Mouse (Mus musculus) lung, embryonic 16.5 days (tissue): Measurements from ENCODE around the gene Myf6. TPM values are rescaled to one million over a fixed set of nuclear protein-coding genes. Genes with fewer than 3 reads are reported as not detected.
A peak's percentile ranks its signal among the peaks of the same experiment; 100 is the strongest.

Experiments used
- ATAC-seq: fragments of 200-750 bp; cut with Nextera tagmentation; 2 replicates; pipeline ENCODE4 v1.8.0; 2017; ENCODE audit warnings: low read depth, mild to moderate bottlenecking, moderate library complexity
- H3K27ac ChIP-seq: fragments of 300-500 bp; sonication (generic); 2 replicates; pipeline ENCODE4 v1.5.1; 2014; ENCODE audit warnings: mild to moderate bottlenecking, control low read depth, low read length
- H3K27me3 ChIP-seq: fragments of 300-500 bp; sonication (generic); 2 replicates; pipeline ENCODE4 v1.6.1; 2014; ENCODE audit warnings: low read depth, low read length, mixed read lengths; ENCODE audit not compliant: control insufficient read depth, insufficient read depth
- H3K36me3 ChIP-seq: fragments of 300-500 bp; sonication (generic); 2 replicates; pipeline ENCODE4 v1.6.1; 2014; ENCODE audit warnings: low read length; ENCODE audit not compliant: control insufficient read depth, insufficient read depth
- H3K4me1 ChIP-seq: fragments of 300-500 bp; sonication (generic); replicated peaks from 2 replicates; pipeline ENCODE4 v1.6.1; 2014; ENCODE audit warnings: low read length, mixed read lengths; ENCODE audit not compliant: control insufficient read depth, insufficient read depth
- H3K4me2 ChIP-seq: fragments of 300-500 bp; sonication (generic); 2 replicates; pipeline ENCODE4 v1.6.1; 2014; ENCODE audit warnings: low read depth, low read length, control low read depth
- H3K4me3 ChIP-seq: fragments of 300-500 bp; sonication (generic); 2 replicates; pipeline ENCODE4 v1.5.1; 2014; ENCODE audit warnings: mild to moderate bottlenecking, low read length, control low read depth
- H3K9ac ChIP-seq: fragments of 300-500 bp; sonication (generic); 2 replicates; pipeline ENCODE4 v1.6.1; 2014; ENCODE audit warnings: low read length, control low read depth
- H3K9me3 ChIP-seq: fragments of 300-500 bp; sonication (generic); 2 replicates; pipeline ENCODE4 v1.6.1; 2016; ENCODE audit warnings: low read length; ENCODE audit not compliant: control insufficient read depth
- WGBS: fragments of 180-500 bp; shearing (Covaris S2); extraction: QIAGEN DNeasy Blood & Tissue Kit; methylation state at CpG from one replicate; pipeline ENCODE4 v1.1.7; 2014; 5-methylcytosine and 5-hydroxymethylcytosine counted together
- polyA plus RNA-seq: library from polyadenylated mRNA; unstranded; fragments of >200 nt; fragmentation: Nextera tagmentation; extraction: Ambion mirVana; gene quantifications from 2 replicates; pipeline ENCODE4 v1.2.1, GENCODE M21; 2015

Gene Myf6
- 0.70 and 2.4 TPM in 2 replicates for polyA plus RNA-seq

GRCm38 (mm10) chr10:107494568-107494967, at the start of gene Myf6:
TSS of gene Myf6 (minus strand) at chr10:107494737.
- Histone ChIP-seq H3K4me2 (peak within 1 kb of the TSS; percentile 66), H3K27ac (no peak within 1 kb of the TSS), H3K9ac (no peak within 1 kb of the TSS; the same call in 1 of the 2 replicates), H3K4me3 (peak within 1 kb of the TSS; percentile 36; the same call in 1 of the 2 replicates), H3K4me1 (no peaks in the 10 kb centered on the region), H3K9me3 (no peaks in the 10 kb centered on the region), H3K27me3 (no peaks in the 10 kb centered on the region), H3K36me3 (no peaks in the 10 kb centered on the region)
- no peak for ATAC-seq
- 88% methylated on average over 6 of the region's 6 CpGs for WGBS

- Histone ChIP-seq H3K4me2 (no peak overlapping the region), H3K4me1 (0 out of 2 replicates have a peak, but pooled peaks cover 3% of the 10 kb centered on the region), H3K9me3 (no peaks in the 10 kb centered on the region), H3K9ac (no peak overlapping the region), H3K36me3 (no peaks in the 10 kb centered on the region), H3K27ac (peak overlapping the region; percentile 31; the same call in 1 of the 2 replicates), H3K27me3 (no peaks in the 10 kb centered on the region), H3K4me3 (no peak overlapping the region)
- no peak for ATAC-seq
- WGBS, result 15% methylated on average over 1 of the region's 1 CpGs
Observed at GRCm38 (mm10) chr10:107543026-107543425, 48.5 kb upstream of the Myf6 start.

- H3K27me3 ChIP-seq, result no peaks in the 10 kb centered on the region
- no peak overlapping the region for H3K4me2 ChIP-seq
- H3K4me1 ChIP-seq, result no peaks in the 10 kb centered on the region
- WGBS, result 61% methylated on average over 1 of the region's 1 CpGs
- ATAC-seq, result no peak
- no peak overlapping the region for H3K4me3 ChIP-seq
- no peak overlapping the region for H3K9ac ChIP-seq
- H3K27ac ChIP-seq, result no peak overlapping the region
- no peaks in the 10 kb centered on the region for H3K36me3 ChIP-seq
- no peaks in the 10 kb centered on the region for H3K9me3 ChIP-seq
Observed at GRCm38 (mm10) chr10:107528758-107529157, 34.2 kb upstream of the Myf6 start.

GRCm38 (mm10) chr10:107519216-107519615, 24.7 kb upstream of the Myf6 start:
- no peak overlapping the region for H3K4me3 ChIP-seq
- no peaks in the 10 kb centered on the region for H3K9me3 ChIP-seq
- no peak overlapping the region for H3K4me2 ChIP-seq
- H3K36me3 ChIP-seq, result no peaks in the 10 kb centered on the region
- no peaks in the 10 kb centered on the region for H3K4me1 ChIP-seq
- no peaks in the 10 kb centered on the region for H3K27me3 ChIP-seq
- ATAC-seq, result no peak
- H3K27ac ChIP-seq, result no peak overlapping the region
- H3K9ac ChIP-seq, result no peak overlapping the region
- 49% methylated on average over 5 of the region's 5 CpGs for WGBS

GRCm38 (mm10) chr10:107516641-107517040, 22.1 kb upstream of the Myf6 start:
- Histone ChIP-seq H3K4me2 (no peak overlapping the region), H3K27me3 (no peaks in the 10 kb centered on the region), H3K4me1 (no peaks in the 10 kb centered on the region), H3K27ac (no peak overlapping the region), H3K9ac (no peak overlapping the region), H3K4me3 (no peak overlapping the region), H3K9me3 (no peaks in the 10 kb centered on the region), H3K36me3 (no peaks in the 10 kb centered on the region)
- 50% methylated on average over 7 of the region's 7 CpGs for WGBS
- no peak for ATAC-seq

- Histone ChIP-seq H3K27me3 (no peaks in the 10 kb centered on the region), H3K4me2 (no peak overlapping the region), H3K9me3 (no peaks in the 10 kb centered on the region), H3K27ac (no peak overlapping the region), H3K36me3 (no peaks in the 10 kb centered on the region), H3K4me1 (no peaks in the 10 kb centered on the region), H3K9ac (no peak overlapping the region), H3K4me3 (no peak overlapping the region)
- 79% methylated on average over 7 of the region's 7 CpGs for WGBS
- ATAC-seq, result no peak
Observed at GRCm38 (mm10) chr10:107514735-107515134, 20.2 kb upstream of the Myf6 start.

GRCm38 (mm10) chr10:107506397-107506796, 11.9 kb upstream of the Myf6 start:
- 76% methylated on average over 2 of the region's 2 CpGs for WGBS
- no peaks in the 10 kb centered on the region for H3K27me3 ChIP-seq

GRCm38 (mm10) chr10:107503430-107503829, 8.9 kb upstream of the Myf6 start:
- no peak overlapping the region for H3K9ac ChIP-seq
- no peaks in the 10 kb centered on the region for H3K9me3 ChIP-seq
- WGBS, result 38% methylated on average over 4 of the region's 4 CpGs
- no peak overlapping the region for H3K4me3 ChIP-seq
- ATAC-seq, result no peak
- H3K4me2 ChIP-seq, result no peak overlapping the region
- H3K27me3 ChIP-seq, result no peaks in the 10 kb centered on the region
- no peaks in the 10 kb centered on the region for H3K4me1 ChIP-seq
- no peaks in the 10 kb centered on the region for H3K36me3 ChIP-seq
- H3K27ac ChIP-seq, result no peak overlapping the region

More at GRCm38 (mm10) chr10:107506397-107506796, 11.9 kb upstream of the Myf6 start:
- no peaks in the 10 kb centered on the region for H3K9me3 ChIP-seq
- H3K9ac ChIP-seq, result no peak overlapping the region
- no peak overlapping the region for H3K27ac ChIP-seq
- ATAC-seq, result no peak
- no peak overlapping the region for H3K4me3 ChIP-seq
- no peaks in the 10 kb centered on the region for H3K4me1 ChIP-seq
- H3K36me3 ChIP-seq, result no peaks in the 10 kb centered on the region
- no peak overlapping the region for H3K4me2 ChIP-seq

GRCm38 (mm10) chr10:107502193-107502592, 7.7 kb upstream of the Myf6 start:
- no peaks in the 10 kb centered on the region for H3K27me3 ChIP-seq
- WGBS, result 86% methylated on average over 7 of the region's 7 CpGs
- H3K9ac ChIP-seq, result no peak overlapping the region
- ATAC-seq, result no peak
- no peaks in the 10 kb centered on the region for H3K4me1 ChIP-seq
- no peak overlapping the region for H3K4me3 ChIP-seq
- no peaks in the 10 kb centered on the region for H3K9me3 ChIP-seq
- H3K4me2 ChIP-seq, result no peak overlapping the region
- no peak overlapping the region for H3K27ac ChIP-seq
- no peaks in the 10 kb centered on the region for H3K36me3 ChIP-seq

- 67% methylated on average over 7 of the region's 7 CpGs for WGBS
- ATAC-seq, result no peak
- Histone ChIP-seq H3K9me3 (no peaks in the 10 kb centered on the region), H3K4me2 (no peak overlapping the region), H3K27me3 (no peaks in the 10 kb centered on the region), H3K4me3 (no peak overlapping the region), H3K4me1 (no peaks in the 10 kb centered on the region), H3K9ac (no peak overlapping the region), H3K36me3 (no peaks in the 10 kb centered on the region), H3K27ac (no peak overlapping the region)
Observed at GRCm38 (mm10) chr10:107499656-107500055, 5.1 kb upstream of the Myf6 start.
